In genomic region chr19:53010941-53011340, GRCm38 (mm10) we compare ENCODE assay signal across 16 mouse cellular contexts. TPM values are rescaled to one million over a fixed set of nuclear protein-coding genes. Genes with fewer than 3 reads are reported as not detected.
A peak's percentile ranks its signal among the peaks of the same experiment; 100 is the strongest.
DNase-seq lines count a peak whose midpoint lies in the region; ATAC-seq and TF ChIP-seq lines count a peak whose summit lies in the region.
"Had no signal": no experiment of that assay in that cellular context is flagged by ENCODE, and none has a peak within 500 bp of the region (broad histone marks: within the 10 kb centered on the region; RNA-seq: fewer than 3 reads in every experiment).

No protein-coding gene starts in this region.

- H3K9me3 ChIP-seq in heart, embryonic 16.5 days (replicated peaks; ENCODE audit: control insufficient read depth, low read length): no peaks in the 10 kb centered on the region
- no peaks in the 10 kb centered on the region for H3K9me3 ChIP-seq in lung, embryonic 15.5 days
- H3K9me3 ChIP-seq in lung, postnatal 0 days (ENCODE audit: low read length): no peaks in the 10 kb centered on the region
- H3K9me3 ChIP-seq in limb, embryonic 14.5 days (ENCODE audit: control insufficient read depth, low read length): no peaks in the 10 kb centered on the region
- no peaks in the 10 kb centered on the region for H3K9me3 ChIP-seq in stomach, postnatal 0 days (ENCODE audit: control insufficient read depth, low read length)
- H3K9me3 ChIP-seq: midbrain, embryonic 13.5 days had no signal

- no peaks in the 10 kb centered on the region for H3K27me3 ChIP-seq in heart, embryonic 16.5 days (ENCODE audit: control insufficient read depth, insufficient read depth, low read length)
- no peaks in the 10 kb centered on the region for H3K27me3 ChIP-seq in lung, embryonic 15.5 days
- no peaks in the 10 kb centered on the region for H3K27me3 ChIP-seq in lung, postnatal 0 days (replicated peaks; ENCODE audit: insufficient read depth, low read length)
- H3K27me3 ChIP-seq in limb, embryonic 14.5 days (ENCODE audit: control insufficient read depth, insufficient read depth, low read length): no peaks in the 10 kb centered on the region
- H3K27me3 ChIP-seq in stomach, postnatal 0 days (ENCODE audit: control insufficient read depth, insufficient read depth, low read length): no peaks in the 10 kb centered on the region
- H3K27me3 ChIP-seq: midbrain, embryonic 13.5 days had no signal

- no peak overlapping the region for H3K4me2 ChIP-seq in heart, embryonic 16.5 days (ENCODE audit: low read depth, low read length)
- H3K4me2 ChIP-seq in lung, embryonic 15.5 days: no peak overlapping the region
- no peak overlapping the region for H3K4me2 ChIP-seq in lung, postnatal 0 days (replicated peaks; ENCODE audit: low read depth, low read length)
- H3K4me2 ChIP-seq in limb, embryonic 14.5 days (replicated peaks; ENCODE audit: low read depth, low read length, severe bottlenecking): no peak overlapping the region
- H3K4me2 ChIP-seq in stomach, postnatal 0 days (replicated peaks; ENCODE audit: low read depth): no peak overlapping the region
- H3K4me2 ChIP-seq: midbrain, embryonic 13.5 days had no signal

- peak overlapping the region; percentile 25 for H3K27ac ChIP-seq in heart, embryonic 16.5 days (ENCODE audit: low read length)
- H3K27ac ChIP-seq in lung, embryonic 15.5 days: peak overlapping the region; percentile 51; the same call in 1 of the 2 replicates
- H3K27ac ChIP-seq in lung, postnatal 0 days (ENCODE audit: low read length): no peak overlapping the region
- 0 out of 2 replicates have a peak overlapping the region, but pooled peaks have one; percentile 20 for H3K27ac ChIP-seq in limb, embryonic 14.5 days (replicated peaks; ENCODE audit: low read depth, low read length)
- 0 out of 2 replicates have a peak overlapping the region, but pooled peaks have one; percentile 18 for H3K27ac ChIP-seq in stomach, postnatal 0 days (replicated peaks)
- H3K27ac ChIP-seq: midbrain, embryonic 13.5 days had no signal

- no peak for DNase-seq in heart, postnatal 25 days (ENCODE audit: low spot score)
- no peak for DNase-seq in lung, postnatal 0 days (ENCODE audit: low spot score)
- DNase-seq in limb, embryonic 14.5 days (ENCODE audit: low spot score): peak; percentile 48
- no peak for DNase-seq in stomach, postnatal 0 days (ENCODE audit: low spot score)
- no peak for DNase-seq in cerebellum, adult 9-10 months
- DNase-seq: adrenal gland, postnatal 14 days; heart, postnatal 36 days; kidney, adult 2 months; layer of hippocampus, adult 9-11 months; left cerebral cortex, postnatal 4 days; liver, postnatal 0 days; thymus, adult 18-20 months had no signal

- no peak for TF ChIP-seq POLR2A in limb, embryonic 14.5 days (IDR thresholded peaks at IDR 0.05; ENCODE audit: borderline replicate concordance, extremely low read depth, insufficient read depth, insufficient read length)

- peaks cover 32% of the 10 kb centered on the region for H3K36me3 ChIP-seq in heart, embryonic 16.5 days (ENCODE audit: control insufficient read depth, insufficient read depth)
- peaks cover 22% of the 10 kb centered on the region; the same call in 1 of the 2 replicates for H3K36me3 ChIP-seq in lung, embryonic 15.5 days
- peaks cover 16% of the 10 kb centered on the region; the same call in 1 of the 2 replicates for H3K36me3 ChIP-seq in lung, postnatal 0 days (ENCODE audit: insufficient read depth, low read length)
- peaks cover 40% of the 10 kb centered on the region for H3K36me3 ChIP-seq in limb, embryonic 14.5 days (ENCODE audit: control insufficient read depth, insufficient read depth, low read length)
- H3K36me3 ChIP-seq in stomach, postnatal 0 days (ENCODE audit: control insufficient read depth, insufficient read depth, low read length): peaks cover 3% of the 10 kb centered on the region; the same call in 1 of the 2 replicates

- no peak overlapping the region for H3K4me3 ChIP-seq in heart, embryonic 16.5 days (ENCODE audit: low read length)
- H3K4me3 ChIP-seq in lung, embryonic 15.5 days: no peak overlapping the region
- H3K4me3 ChIP-seq in lung, postnatal 0 days (ENCODE audit: low read depth, low read length): no peak overlapping the region
- H3K4me3 ChIP-seq in limb, embryonic 14.5 days (replicated peaks; ENCODE audit: low read length): no peak overlapping the region
- H3K4me3 ChIP-seq in stomach, postnatal 0 days (ENCODE audit: low read depth, low read length): no peak overlapping the region
- H3K4me3 ChIP-seq: midbrain, embryonic 13.5 days had no signal

- no peak for ATAC-seq in heart, embryonic 16.5 days (replicated peaks; ENCODE audit: extremely low read depth, insufficient read depth, low FRiP score)
- ATAC-seq in lung, embryonic 15.5 days (ENCODE audit: borderline replicate concordance, extremely low read depth, low FRiP score, low TSS enrichment): peak; percentile 11; the same call in 1 of the 2 replicates
- ATAC-seq in lung, postnatal 0 days: no peak
- ATAC-seq in limb, embryonic 14.5 days (ENCODE audit: low FRiP score, low read depth): peak; percentile 62
- no peak for ATAC-seq in stomach, postnatal 0 days (ENCODE audit: low FRiP score, low TSS enrichment)
- ATAC-seq in cerebellum, adult (ENCODE audit: insufficient number of reproducible peaks, low FRiP score, low TSS enrichment): no peak
- ATAC-seq: liver, postnatal 0 days; midbrain, embryonic 13.5 days had no signal

- intact Hi-C loops in heart, postnatal 25 days (cut with DNase I): loop anchor here (5.0 to 10.0 kb wide), 2 partner anchors 114 to 216 kb away; no protein-coding TSS in a partner anchor

- 50% methylated on average over 5 of the region's 5 CpGs for WGBS in heart, embryonic 16.5 days
- WGBS in lung, embryonic 15.5 days: 40% methylated on average over 5 of the region's 5 CpGs
- WGBS in lung, postnatal 0 days: 52% methylated on average over 5 of the region's 5 CpGs
- 58% methylated on average over 5 of the region's 5 CpGs for WGBS in limb, embryonic 14.5 days
- WGBS in stomach, postnatal 0 days: 47% methylated on average over 5 of the region's 5 CpGs

- H3K9ac ChIP-seq in heart, embryonic 16.5 days (ENCODE audit: low read length): no peak overlapping the region
- no peak overlapping the region for H3K9ac ChIP-seq in lung, embryonic 15.5 days
- no peak overlapping the region for H3K9ac ChIP-seq in lung, postnatal 0 days (replicated peaks; ENCODE audit: low read depth)
- no peak overlapping the region for H3K9ac ChIP-seq in limb, embryonic 14.5 days (ENCODE audit: low read depth, low read length, severe bottlenecking)
- H3K9ac ChIP-seq in stomach, postnatal 0 days (ENCODE audit: low read length): 0 out of 2 replicates have a peak overlapping the region, but pooled peaks have one; percentile 38
- H3K9ac ChIP-seq: liver, postnatal 0 days; midbrain, embryonic 13.5 days had no signal

- peaks cover 70% of the 10 kb centered on the region for H3K4me1 ChIP-seq in heart, embryonic 16.5 days (ENCODE audit: control insufficient read depth, insufficient read depth, low read length)
- H3K4me1 ChIP-seq in lung, embryonic 15.5 days: peaks cover 44% of the 10 kb centered on the region
- H3K4me1 ChIP-seq in lung, postnatal 0 days (ENCODE audit: insufficient read depth, low read depth, low read length): peaks cover 5% of the 10 kb centered on the region; the same call in 1 of the 2 replicates
- peaks cover 41% of the 10 kb centered on the region for H3K4me1 ChIP-seq in limb, embryonic 14.5 days (ENCODE audit: control insufficient read depth, insufficient read depth, low read length)
- peaks cover 2% of the 10 kb centered on the region; the same call in 1 of the 2 replicates for H3K4me1 ChIP-seq in stomach, postnatal 0 days (replicated peaks; ENCODE audit: control insufficient read depth, insufficient read depth)

- no peak for TF ChIP-seq EP300 in lung, postnatal 0 days (IDR thresholded peaks at IDR 0.05)
- TF ChIP-seq EP300 in stomach, postnatal 0 days (optimal IDR thresholded peaks at IDR 0.05): no peak

- no peak for TF ChIP-seq CTCF in lung, postnatal 0 days (IDR thresholded peaks at IDR 0.05)
- TF ChIP-seq CTCF in stomach, postnatal 0 days (IDR thresholded peaks at IDR 0.05; ENCODE audit: low read depth): no peak

RNA-seq across cellular contexts. Expression of gene Xpnpep1, which starts 29.1 kb away (rescaled TPM):
- polyA plus RNA-seq in heart, embryonic 16.5 days (2015; fragmentation: Nextera tagmentation; extraction: Ambion mirVana): 128 and 137 TPM in 2 replicates
- 10 to 100 TPM; 80.0 to 90.6 TPM for total RNA-seq in heart, postnatal 25 days (2021)
- polyA plus RNA-seq in lung, embryonic 15.5 days (2015; fragmentation: Nextera tagmentation; extraction: Ambion mirVana): 167 and 169 TPM in 2 replicates
- polyA plus RNA-seq in lung, postnatal 0 days (2015; fragmentation: Nextera tagmentation; extraction: Ambion mirVana): 109 and 112 TPM in 2 replicates
- 101 and 111 TPM in 2 replicates for polyA plus RNA-seq in limb, embryonic 14.5 days (2012; rRNA removed)
- polyA plus RNA-seq in limb, embryonic 14.5 days (2014; fragmentation: Nextera tagmentation; extraction: Ambion mirVana): 157 and 159 TPM in 2 replicates
- polyA plus RNA-seq in stomach, postnatal 0 days (2015; fragmentation: Nextera tagmentation; extraction: Ambion mirVana): 106 and 111 TPM in 2 replicates

Comparison
In these comparisons a context has a peak if more than half of its experiments do, and no peak if none do; other contexts are left out.
1. ATAC-seq: peak in lung, embryonic 15.5 days (single experiment) and limb, embryonic 14.5 days (single experiment); none in heart, embryonic 16.5 days (single experiment), lung, postnatal 0 days (single experiment), stomach, postnatal 0 days (single experiment) and cerebellum, adult (single experiment).